Mouse (Mus musculus) G1E (cell line): ENCODE measurements around the gene Spta1.

Experiments used
- CTCF ChIP-seq: IDR thresholded peaks from 2 replicates; pipeline ENCODE4 v1.5.1; 2012; ENCODE audit warnings: low read depth, low read length, inconsistent platforms, mixed read lengths
- GATA1 ChIP-seq: IDR thresholded peaks from 2 replicates; pipeline ENCODE4 v1.6.1; 2012; ENCODE audit warnings: borderline replicate concordance, low read length, inconsistent platforms, mixed read lengths
- GATA2 ChIP-seq: IDR thresholded peaks from 2 replicates; pipeline ENCODE4 v1.6.1; 2012; ENCODE audit warnings: low read depth, low read length, inconsistent platforms, borderline replicate concordance
- POLR2AphosphoS5 ChIP-seq: IDR thresholded peaks from 2 replicates; pipeline ENCODE4 v1.6.1; 2012; ENCODE audit warnings: low read depth, low read length, inconsistent platforms; ENCODE audit not compliant: insufficient replicate concordance
- TAL1 ChIP-seq: conservative IDR thresholded peaks from 2 replicates; pipeline ENCODE4 v1.6.1; 2012; ENCODE audit warnings: low read depth, low read length, inconsistent platforms, mixed read lengths

GRCm38 (mm10) chr1:174267816-174268215 is 95.2 kb downstream of the Spta1 start:
- TF ChIP-seq CTCF (no peak), TAL1 (no peak), GATA1 (no peak), GATA2 (no peak), POLR2AphosphoS5 (no peak)
